Mouse (Mus musculus) brain, embryonic 14.5 days (tissue): Measurements from ENCODE around the gene Ddi2. TPM values are rescaled to one million over a fixed set of nuclear protein-coding genes. Genes with fewer than 3 reads are reported as not detected.

Experiments used
- DNase-seq: peaks from one replicate; pipeline ENCODE4 v3.0.0-alpha.2; 2011; ENCODE audit warnings: low read depth
- CTCF ChIP-seq: fragments of 200-500 bp; IDR thresholded peaks from 2 replicates; pipeline ENCODE4 v1.5.1; 2012; ENCODE audit warnings: inconsistent platforms, mild to moderate bottlenecking, moderate library complexity, borderline replicate concordance; ENCODE audit not compliant: insufficient read depth, insufficient read length; ENCODE audit errors: extremely low read depth
- POLR2A ChIP-seq: fragments of 200-500 bp; IDR thresholded peaks from 2 replicates; pipeline ENCODE4 v1.6.1; 2012; ENCODE audit warnings: mild to moderate bottlenecking, inconsistent platforms, borderline replicate concordance; ENCODE audit not compliant: poor library complexity, insufficient read depth, insufficient read length, severe bottlenecking; ENCODE audit errors: extremely low read depth
- polyA plus RNA-seq: library from polyadenylated mRNA; depleted of rRNA; stranded (reverse); fragments of >200 nt; gene quantifications from 2 replicates; pipeline ENCODE4 v1.2.3, GENCODE M21; 2012

The Ddi2 gene
- polyA plus RNA-seq, 1 experiment = 19.5 TPM

DNA sequence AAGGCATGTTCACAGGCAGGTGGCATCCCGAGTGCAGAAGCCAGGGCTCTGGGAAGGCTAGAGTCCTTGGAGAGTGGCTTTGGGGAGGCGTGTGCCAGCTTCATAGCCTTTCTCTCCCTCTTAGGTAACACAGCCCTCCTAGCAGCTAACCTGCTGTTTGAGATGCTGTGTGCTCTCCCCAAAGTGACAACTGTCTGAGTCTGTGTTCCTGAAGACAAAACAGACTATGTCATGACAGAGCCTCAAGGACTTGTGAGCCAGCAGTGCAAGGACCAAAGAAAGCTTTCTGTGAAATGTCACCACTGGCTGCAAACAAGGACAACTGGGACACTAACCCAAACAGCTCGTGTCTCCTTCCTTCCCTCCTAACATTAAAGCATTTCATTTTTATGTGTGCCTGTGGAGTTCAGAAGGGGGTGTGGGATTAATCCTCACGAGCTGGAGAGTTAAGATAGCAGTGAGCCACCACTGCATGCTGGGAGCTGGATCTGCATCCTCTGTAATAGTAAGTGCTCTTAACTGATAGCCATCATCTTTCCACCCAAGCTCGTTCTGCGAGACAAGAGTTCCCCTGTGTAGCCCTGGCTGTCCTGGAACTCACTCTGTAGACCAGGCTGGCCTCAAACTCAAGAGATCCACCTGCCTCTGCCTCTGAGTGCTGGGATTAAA, 35.8 kb upstream of the Ddi2 start:
- TF ChIP-seq CTCF (no peak), POLR2A (no peak)
- DNase-seq = no peak

- TF ChIP-seq CTCF (no peak), POLR2A (no peak)
- DNase-seq = no peak
Observed at GRCm38 (mm10) chr4:141757124-141757523, 33.9 kb upstream of the Ddi2 start.

- TF ChIP-seq POLR2A = no peak
- no peak for TF ChIP-seq CTCF
- DNase-seq = no peak
Observed at GRCm38 (mm10) chr4:141755375-141755930, 32.2 kb upstream of the Ddi2 start.

DNA sequence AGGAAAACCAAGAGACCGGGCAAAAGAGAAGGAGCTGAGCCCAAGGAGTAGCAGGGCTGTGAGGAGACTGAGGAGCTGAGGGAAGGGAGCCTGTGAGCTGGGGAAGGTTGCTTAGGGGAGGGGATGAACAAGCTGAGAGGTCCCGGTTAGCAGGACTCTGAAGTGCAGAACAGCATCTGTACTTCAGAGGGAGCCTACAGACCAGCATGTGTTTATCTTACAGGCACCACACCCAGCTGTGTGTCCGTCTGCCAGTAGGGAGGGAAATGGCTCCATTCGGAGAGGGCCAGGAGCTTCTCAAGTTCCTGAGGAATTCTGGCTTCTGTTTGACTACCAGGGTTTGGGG, 28.8 kb upstream of the Ddi2 start:
- DNase-seq = peak; percentile 14
- TF ChIP-seq POLR2A (no peak), CTCF (no peak)

DNA sequence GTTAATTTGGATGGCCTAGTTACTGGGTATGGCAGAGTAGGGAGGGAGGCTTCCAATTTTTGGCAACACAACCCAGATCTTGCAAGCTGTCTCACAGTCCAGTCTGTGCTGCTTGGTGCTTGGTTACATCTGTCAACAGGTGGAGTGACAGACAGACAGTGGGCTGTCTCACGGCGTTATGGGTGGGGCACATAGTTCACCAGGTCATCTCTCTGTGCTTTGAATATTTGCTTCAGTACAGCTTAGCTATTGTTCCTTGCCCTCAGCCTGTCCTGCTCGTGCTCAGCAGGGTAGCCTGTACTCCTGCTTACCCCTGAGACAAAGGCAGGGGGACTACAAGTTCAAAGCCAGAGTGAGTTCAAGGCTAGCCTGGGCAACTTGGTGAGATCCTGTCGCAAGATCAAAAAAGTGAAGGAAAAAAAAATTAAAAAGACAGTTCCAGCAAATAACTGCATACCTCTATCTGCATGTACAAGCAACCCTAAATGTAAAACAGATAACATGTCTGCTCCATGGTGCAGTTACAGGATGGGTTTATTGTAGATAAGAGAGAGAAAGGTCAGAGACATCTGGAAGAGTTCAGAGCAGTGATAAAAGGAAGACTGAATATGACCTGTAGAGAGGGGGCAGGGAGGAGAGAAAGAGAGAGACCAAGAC, 28.3 kb upstream of the Ddi2 start:
- no peak for DNase-seq
- TF ChIP-seq POLR2A (no peak), CTCF (no peak)

DNA sequence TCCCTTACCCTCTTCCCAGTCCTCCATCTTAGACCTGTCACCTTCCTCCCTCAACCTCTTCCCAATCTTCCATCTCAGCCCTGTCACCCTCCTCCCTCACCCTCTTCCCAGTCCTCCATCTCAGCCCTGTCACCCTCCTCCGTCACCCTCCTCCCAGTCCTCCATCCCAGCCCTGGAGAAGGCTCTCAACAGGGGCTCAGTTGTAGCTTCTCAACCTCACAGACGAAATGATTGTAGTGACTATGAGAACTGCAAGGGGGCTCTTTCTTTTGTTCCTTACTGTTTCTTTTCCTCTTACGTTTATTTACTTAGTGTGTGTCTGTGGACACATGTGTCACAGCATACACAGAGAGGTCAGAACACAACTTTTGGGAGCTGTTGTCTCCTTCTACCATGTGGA, 27.6 kb upstream of the Ddi2 start:
- no peak for DNase-seq
- no peak for TF ChIP-seq POLR2A
- no peak for TF ChIP-seq CTCF

DNA sequence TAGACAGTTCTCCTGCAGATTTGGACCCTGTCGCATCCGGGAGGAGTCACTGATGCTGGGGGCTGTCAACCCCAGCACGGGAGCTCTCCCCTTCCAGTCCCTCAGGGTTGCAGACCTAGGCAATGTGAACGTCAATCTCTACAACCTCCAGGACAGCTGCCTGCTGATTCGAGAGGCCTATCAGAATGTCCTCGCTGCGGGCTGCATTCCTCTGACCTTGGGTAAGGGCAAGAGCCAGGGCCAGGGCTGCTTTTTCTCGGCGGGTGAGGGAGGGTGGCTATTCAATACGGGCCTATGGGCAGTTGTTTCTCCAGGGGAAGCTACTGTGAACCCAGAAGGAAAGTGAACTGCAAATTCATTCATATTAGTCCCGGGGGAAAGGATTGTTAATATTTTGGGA, 26.3 kb upstream of the Ddi2 start:
- DNase-seq = no peak
- no peak for TF ChIP-seq CTCF

DNA sequence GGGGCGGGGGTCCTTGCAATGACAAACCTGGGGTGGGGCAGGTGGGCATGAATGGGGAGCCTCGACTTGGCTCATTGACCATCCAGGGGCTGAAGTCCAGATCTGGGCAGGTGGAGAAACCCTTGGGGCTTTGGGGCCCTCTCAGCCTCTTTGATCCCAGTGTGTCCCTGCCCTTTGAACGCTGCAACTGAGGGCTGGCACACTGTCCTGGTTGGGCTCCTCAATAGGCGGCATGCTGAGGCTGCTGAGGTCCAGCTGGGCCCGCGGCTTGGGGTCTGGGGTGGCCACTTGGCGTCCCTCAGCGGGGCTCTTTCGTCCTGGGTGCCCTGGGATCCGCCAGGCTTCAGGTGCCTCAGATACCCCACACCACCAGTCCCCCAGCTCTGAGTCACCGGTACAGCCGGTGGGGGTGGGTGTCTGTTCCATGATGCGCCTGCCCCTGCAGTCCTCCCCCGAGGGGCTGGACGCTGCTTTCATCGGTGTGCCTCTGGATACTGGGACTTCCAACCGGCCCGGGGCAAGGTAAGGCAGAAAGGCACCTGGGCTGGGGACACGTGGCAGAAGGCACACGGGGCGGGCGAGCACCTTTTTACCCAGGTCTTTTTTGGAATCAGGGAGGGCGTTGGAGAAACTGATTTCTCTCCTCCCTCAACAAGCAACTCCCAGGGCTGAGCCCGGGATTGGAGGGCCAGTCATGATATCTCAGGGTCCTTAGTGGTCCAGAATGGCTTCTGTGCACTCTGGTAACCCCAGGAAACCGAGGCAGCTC, 23.5 kb upstream of the Ddi2 start, which contains the start of gene Agmat:
Gene Agmat (plus strand): TSS at position 95 of the 769 bp plus-strand sequence.
- no peak for TF ChIP-seq CTCF
- TF ChIP-seq POLR2A = no peak
- no peak for DNase-seq

GRCm38 (mm10) chr4:141742381-141742780, 19.2 kb upstream of the Ddi2 start:
- DNase-seq = no peak
- TF ChIP-seq POLR2A (no peak), CTCF (no peak)

GRCm38 (mm10) chr4:141741856-141742255, 18.6 kb upstream of the Ddi2 start:
- DNase-seq = no peak
- TF ChIP-seq POLR2A = no peak

- DNase-seq = no peak
- TF ChIP-seq POLR2A = no peak
- no peak for TF ChIP-seq CTCF
Observed at GRCm38 (mm10) chr4:141738015-141738414, 14.8 kb upstream of the Ddi2 start.
